Mouse (Mus musculus): ENCODE results near the gene Gm11492. TPM values are rescaled to one million over a fixed set of nuclear protein-coding genes. Genes with fewer than 3 reads are reported as not detected.

Gm11492 gene
- polyA plus RNA-seq, 1 experiment from 2014 or later = not detected

Other genes starting within 250 kb of the Gm11492 start
- gene Ppm1e, start 207.6 kb upstream of the Gm11492 start, polyA plus RNA-seq (2014; fragmentation: Nextera tagmentation; extraction: Ambion mirVana) = 1.9 and 2.6 TPM in 2 replicates
- gene Rad51c, start 161.7 kb upstream of the Gm11492 start, polyA plus RNA-seq (2014; fragmentation: Nextera tagmentation; extraction: Ambion mirVana) = 5.0 and 5.5 TPM in 2 replicates
- gene Tex14, start 161.6 kb upstream of the Gm11492 start, polyA plus RNA-seq (2014; fragmentation: Nextera tagmentation; extraction: Ambion mirVana) = 0.32 and 0.48 TPM in 2 replicates
- 11.1 and 12.8 TPM in 2 replicates for gene Sept4, start 2.2 kb downstream of the Gm11492 start, polyA plus RNA-seq (2014; fragmentation: Nextera tagmentation; extraction: Ambion mirVana)
- 31.5 and 34.8 TPM in 2 replicates for gene Mtmr4, start 25.5 kb downstream of the Gm11492 start, polyA plus RNA-seq (2014; fragmentation: Nextera tagmentation; extraction: Ambion mirVana)
- 0.08 and 0.10 TPM in 2 replicates for gene Hsf5, start 50.5 kb downstream of the Gm11492 start, polyA plus RNA-seq (2014; fragmentation: Nextera tagmentation; extraction: Ambion mirVana)
- 8.2 and 10.0 TPM in 2 replicates for gene Rnf43, start 96.1 kb downstream of the Gm11492 start, polyA plus RNA-seq (2014; fragmentation: Nextera tagmentation; extraction: Ambion mirVana)
- gene Supt4a, start 170.9 kb downstream of the Gm11492 start, polyA plus RNA-seq (2014; fragmentation: Nextera tagmentation; extraction: Ambion mirVana) = 233 and 240 TPM in 2 replicates
- gene Tspoap1, start 193.9 kb downstream of the Gm11492 start, polyA plus RNA-seq (2014; fragmentation: Nextera tagmentation; extraction: Ambion mirVana) = 7.7 and 9.3 TPM in 2 replicates
- gene Mpo, start 226.9 kb downstream of the Gm11492 start, polyA plus RNA-seq (2014; fragmentation: Nextera tagmentation; extraction: Ambion mirVana) = 190 and 206 TPM in 2 replicates

All from liver, embryonic 11.5 days (tissue).